Mouse (Mus musculus) kidney, adult 2 months (tissue): Measurements from ENCODE around the gene Rpp25l.
"Not testable (repeated sequence)": the region's sequence is repeated elsewhere in the genome, so short reads cannot be mapped to it uniquely, and the experiment has no call there.

ENCODE experiments used
- CTCF ChIP-seq: fragments of 200-500 bp; conservative IDR thresholded peaks from 2 replicates; pipeline ENCODE4 v1.5.1; 2011; ENCODE audit warnings: low read depth, mild to moderate bottlenecking, control low read depth, low read length, moderate library complexity, mixed read lengths; ENCODE audit not compliant: insufficient read depth, insufficient read length
- POLR2A ChIP-seq: fragments of 200-500 bp; IDR thresholded peaks from one replicate; pipeline ENCODE4 v1.6.1; 2011; ENCODE audit warnings: low read depth, low read length, control low read depth

DNA sequence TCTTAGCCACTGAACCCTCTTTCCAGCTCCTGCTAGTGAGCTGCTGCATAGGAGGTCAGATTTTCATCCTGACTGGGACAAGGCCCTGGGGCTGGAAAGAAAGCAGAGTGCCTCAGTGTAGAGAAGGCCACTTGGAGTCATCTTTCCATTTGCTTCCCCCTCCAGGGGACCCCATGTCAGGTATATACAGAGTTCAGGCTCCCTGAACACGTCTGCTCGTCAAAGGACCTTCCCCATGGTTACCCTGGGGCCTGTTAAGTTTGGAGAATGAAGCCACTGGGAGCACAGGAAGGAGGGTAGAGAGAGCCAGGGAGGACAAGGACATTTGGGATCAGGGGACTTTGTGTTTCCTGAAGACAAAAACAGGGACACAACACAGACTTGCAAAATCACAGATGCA is 11.1 kb downstream of the Rpp25l start:
- not testable (repeated sequence) for TF ChIP-seq CTCF, POLR2A
